Mouse (Mus musculus) heart, postnatal 10 days (tissue): ENCODE data around the gene Cpt2. TPM values are rescaled to one million over a fixed set of nuclear protein-coding genes. Genes with fewer than 3 reads are reported as not detected.

Source experiments
- DNase-seq, 2 experiments: peaks; one replicate each; pipeline ENCODE4 v3.0.0; 2021
- intact Hi-C: fragments of 180-260 bp; cut with DNase I; formaldehyde crosslinking; loops from one replicate; pipeline ENCODE4 v1.15.1; 2025
- total RNA-seq, 2 experiments: library from RNA; stranded (reverse); gene quantifications; 2 replicates each; pipeline ENCODE4 v1.2.3; 2021

Gene Cpt2
- total RNA-seq, result 100 to 1,000 TPM; 206 to 222 TPM

- peak; percentile 96 to 97 for DNase-seq
- intact Hi-C loops, result loop anchor here (10.0 kb wide), 1 partner anchor 402 kb away; the partner anchor contains the start of gene Coa7
Observed at GRCm38 (mm10) chr4:107923145-107923802, at the start of gene Cpt2. Cpt2 (minus strand) TSS chr4:107923610.

- intact Hi-C loops, result no loop called here
- no peak for DNase-seq
Observed at GRCm38 (mm10) chr4:107971162-107971561, 47.8 kb upstream of the Cpt2 start.

- intact Hi-C loops, result no loop called here
- DNase-seq, result no peak
Observed at GRCm38 (mm10) chr4:107969781-107970180, 46.4 kb upstream of the Cpt2 start.

- DNase-seq, result no peak
- intact Hi-C loops, result no loop called here
Observed at GRCm38 (mm10) chr4:107967966-107968682, 44.7 kb upstream of the Cpt2 start, which contains the start of gene Slc1a7. Slc1a7 (plus strand) TSS chr4:107968332.

- DNase-seq, result peak; percentile 48 to 65
Observed at GRCm38 (mm10) chr4:107966416-107967109, 43.2 kb upstream of the Cpt2 start.

GRCm38 (mm10) chr4:107962792-107963191 lies 39.4 kb upstream of the Cpt2 start:
- intact Hi-C loops, result no loop called here
- DNase-seq, result no peak

More at GRCm38 (mm10) chr4:107966416-107967109, 43.2 kb upstream of the Cpt2 start:
- intact Hi-C loops, result no loop called here

GRCm38 (mm10) chr4:107962044-107962732 lies 38.8 kb upstream of the Cpt2 start:
- intact Hi-C loops, result no loop called here
- peak; percentile 92 to 94 for DNase-seq

- no peak for DNase-seq
- intact Hi-C loops, result no loop called here
Observed at GRCm38 (mm10) chr4:107958487-107958886, 35.1 kb upstream of the Cpt2 start.

- DNase-seq, result no peak
- intact Hi-C loops, result no loop called here
Observed at GRCm38 (mm10) chr4:107955691-107956090, 32.3 kb upstream of the Cpt2 start.

GRCm38 (mm10) chr4:107952845-107953244 lies 29.4 kb upstream of the Cpt2 start:
- intact Hi-C loops, result no loop called here

GRCm38 (mm10) chr4:107949918-107950317 lies 26.5 kb upstream of the Cpt2 start:
- no peak for DNase-seq
- intact Hi-C loops, result no loop called here

More at GRCm38 (mm10) chr4:107952845-107953244, 29.4 kb upstream of the Cpt2 start:
- no peak for DNase-seq

GRCm38 (mm10) chr4:107944141-107944540 lies 20.7 kb upstream of the Cpt2 start:
- intact Hi-C loops, result loop anchor here (5.0 kb wide), 2 partner anchors 173 to 373 kb away; no protein-coding TSS in a partner anchor
- peak; percentile 44 to 63 for DNase-seq

- no peak for DNase-seq
- intact Hi-C loops, result loop anchor here (5.0 kb wide), 2 partner anchors 175 to 375 kb away; no protein-coding TSS in a partner anchor
Observed at GRCm38 (mm10) chr4:107942741-107943140, 19.3 kb upstream of the Cpt2 start.

- intact Hi-C loops, result no loop called here
- DNase-seq, result no peak
Observed at GRCm38 (mm10) chr4:107938124-107938523, 14.7 kb upstream of the Cpt2 start.

- peak; percentile 79 to 86 for DNase-seq
- intact Hi-C loops, result no loop called here
Observed at GRCm38 (mm10) chr4:107937338-107937737, 13.9 kb upstream of the Cpt2 start.

GRCm38 (mm10) chr4:107935254-107935653 lies 11.8 kb upstream of the Cpt2 start:
- intact Hi-C loops, result no loop called here
- no peak for DNase-seq

- DNase-seq, result no peak
- intact Hi-C loops, result no loop called here
Observed at GRCm38 (mm10) chr4:107933239-107933638, 9.8 kb upstream of the Cpt2 start.

- intact Hi-C loops, result no loop called here
- DNase-seq, result no peak
Observed at GRCm38 (mm10) chr4:107931453-107931852, 8.0 kb upstream of the Cpt2 start.

GRCm38 (mm10) chr4:107928726-107929125 lies 5.3 kb upstream of the Cpt2 start:
- DNase-seq, result no peak
- intact Hi-C loops, result loop anchor here (10.0 kb wide), 1 partner anchor 396 kb away; the partner anchor contains the start of gene Coa7

GRCm38 (mm10) chr4:107928269-107928668 lies 4.9 kb upstream of the Cpt2 start:
- no peak for DNase-seq
- intact Hi-C loops, result loop anchor here (10.0 kb wide), 1 partner anchor 397 kb away; the partner anchor contains the start of gene Coa7
